Mouse (Mus musculus): ENCODE measurements at regions not wholly inside any gene's neighbourhood (a gene's known extent, or its start where the extent isn't known, plus 50 kb on each side); places are given as distances from the start of the nearest gene placed in this dataset.

DNA sequence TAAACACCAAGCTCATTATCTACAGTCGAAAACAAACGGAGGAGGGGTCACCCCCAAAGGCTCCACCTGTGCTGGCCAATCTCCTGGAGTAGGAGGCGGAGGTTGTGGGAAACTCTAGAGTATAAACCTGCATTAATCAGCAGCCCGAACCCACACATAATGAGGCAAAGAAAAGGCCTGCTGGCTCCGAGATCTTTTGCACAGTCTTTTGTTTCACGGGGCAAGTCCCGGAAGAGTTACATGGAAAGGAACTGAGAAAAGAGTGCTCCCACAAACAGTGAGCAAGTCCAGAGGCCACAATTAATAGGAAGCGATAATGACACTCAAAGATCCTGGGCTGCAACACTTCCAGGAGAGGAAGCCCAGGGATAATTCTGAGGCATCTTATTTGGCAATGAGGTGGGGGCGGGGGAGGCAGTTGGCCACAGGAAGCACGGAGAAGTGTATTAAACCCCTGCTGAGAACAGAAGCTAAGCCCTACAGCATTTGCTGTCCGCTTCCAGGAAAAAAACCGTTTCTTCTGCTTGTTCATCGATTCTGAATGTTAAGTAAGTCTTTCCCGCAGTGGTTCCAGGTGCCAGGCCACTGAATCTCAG, 59.1 kb upstream of the Mamdc2 start:
- ATAC-seq (ENCODE audit: insufficient read depth) (no peak), DNase-seq (no peak)
- Histone ChIP-seq H3K4me2 (peak overlapping the region; percentile 37), H3K9ac (no peak overlapping the region; the same call in 1 of the 2 replicates), H3K27me3 (ENCODE audit: insufficient read depth, low read length) (no peaks in the 10 kb centered on the region), H3K4me3 (ENCODE audit: low read depth, low read length) (no peak overlapping the region), H3K27ac (ENCODE audit: low read depth) (no peak overlapping the region), H3K4me1 (ENCODE audit: insufficient read depth) (no peaks in the 10 kb centered on the region), H3K36me3 (ENCODE audit: insufficient read depth) (no peaks in the 10 kb centered on the region), H3K9me3 (ENCODE audit: low read depth, low read length) (no peaks in the 10 kb centered on the region)
- 25% methylated on average over 14 of the region's 14 CpGs for WGBS
- TF ChIP-seq CTCF (IDR thresholded peaks at IDR 0.05; ENCODE audit: low read depth), result no peak

Data from lung, embryonic 14.5 days (tissue).